Mouse (Mus musculus) spleen, adult 12 weeks (tissue): ENCODE data around the gene Dcxr.
"Not testable (repeated sequence)": the region's sequence is repeated elsewhere in the genome, so short reads cannot be mapped to it uniquely, and the experiment has no call there.

ENCODE experiments used
- DNase-seq: peaks from one replicate; pipeline ENCODE4 v3.0.0; 2022; ENCODE audit warnings: low spot score

The Dcxr gene

GRCm38 (mm10) chr11:120727169-120727527 lies at the start of gene Dcxr:
Dcxr (minus strand) TSS chr11:120727281.
- peak; percentile 54 for DNase-seq

- peak; percentile 79 for DNase-seq
Observed at GRCm38 (mm10) chr11:120775774-120776469, 48.8 kb upstream of the Dcxr start.

- no peak for DNase-seq
Observed at GRCm38 (mm10) chr11:120773463-120774190, 46.5 kb upstream of the Dcxr start.

GRCm38 (mm10) chr11:120772749-120773148 lies 45.7 kb upstream of the Dcxr start:
- DNase-seq: no peak

DNA sequence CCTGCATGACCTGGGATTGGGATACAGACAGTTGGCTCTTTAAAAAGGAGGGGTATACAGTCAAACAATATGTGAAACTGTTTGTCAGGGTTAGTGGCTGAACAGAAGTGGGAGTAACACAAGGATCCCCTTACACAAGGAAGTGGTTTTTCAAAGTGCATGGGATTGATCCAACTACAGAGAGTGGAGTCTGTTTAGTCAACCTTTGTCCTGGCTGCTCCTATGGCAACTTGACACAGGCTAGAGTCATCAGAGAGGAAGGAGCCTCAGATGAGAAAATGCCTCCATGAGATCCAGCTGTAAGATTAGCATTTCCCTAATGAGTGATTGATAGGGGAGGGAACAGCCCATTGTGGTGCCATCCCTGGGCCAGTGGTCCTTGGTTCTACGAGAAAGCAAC lies 41.1 kb upstream of the Dcxr start:
- no peak for DNase-seq

DNA sequence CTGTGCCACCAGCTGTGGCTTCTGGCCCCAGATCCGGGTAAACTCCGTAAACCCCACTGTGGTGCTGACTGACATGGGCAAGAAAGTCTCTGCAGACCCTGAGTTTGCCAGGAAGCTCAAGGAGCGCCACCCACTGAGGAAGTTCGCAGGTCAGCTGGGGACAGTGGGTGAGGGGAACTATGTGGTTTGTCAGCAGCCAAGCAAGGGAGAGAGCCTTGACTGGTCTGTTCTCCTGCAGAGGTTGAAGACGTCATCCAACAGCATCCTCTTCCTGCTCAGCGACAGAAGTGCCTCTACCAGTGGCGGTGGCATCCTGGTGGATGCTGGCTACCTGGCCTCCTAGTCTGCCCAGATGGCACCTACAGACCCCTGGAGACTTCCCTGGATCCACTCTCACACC lies 39.9 kb upstream of the Dcxr start:
- DNase-seq: not testable (repeated sequence)

DNA sequence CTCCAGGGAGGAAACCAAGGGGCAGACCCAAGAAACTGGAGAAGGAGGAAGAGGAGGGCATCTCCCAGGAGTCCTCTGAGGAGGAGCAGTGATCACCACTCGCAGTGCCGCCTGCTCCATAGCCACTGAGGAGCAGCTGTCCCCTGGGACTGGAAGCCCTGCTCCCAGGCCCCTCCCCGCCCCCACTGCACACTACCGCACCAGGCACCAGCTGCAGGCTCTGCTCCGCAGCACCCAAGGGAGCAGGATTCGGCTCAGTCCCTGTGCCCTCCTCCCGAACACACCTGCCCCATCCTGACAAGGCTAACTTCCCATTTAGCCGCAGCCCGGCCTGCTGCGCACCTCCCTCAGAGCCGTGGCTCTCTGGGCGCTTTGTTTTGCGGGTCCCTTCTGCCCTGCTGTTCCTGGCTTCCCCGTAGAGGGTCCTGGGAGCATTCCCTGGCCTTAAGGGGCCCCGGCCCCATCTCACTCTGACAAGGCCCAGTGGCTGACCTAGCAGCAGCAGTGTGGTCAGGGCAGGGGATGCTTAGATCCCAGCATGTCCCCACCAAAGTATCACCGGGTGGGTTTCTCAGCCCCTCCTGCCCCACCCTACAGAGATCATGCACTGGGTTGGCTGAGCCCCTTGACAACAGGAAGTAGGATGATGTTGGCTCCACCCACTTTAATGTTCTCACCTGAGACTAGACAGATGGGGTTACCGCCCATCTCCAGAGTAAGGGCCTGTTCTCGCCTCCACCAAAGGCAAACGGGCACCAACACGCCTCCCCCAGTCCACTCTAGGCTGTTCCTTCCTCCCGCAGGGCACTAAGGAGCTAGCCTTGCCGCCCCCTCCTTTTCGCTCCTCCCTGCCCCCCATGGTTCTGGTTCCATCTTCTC lies 36.3 kb upstream of the Dcxr start:
- DNase-seq: not testable (repeated sequence)

- DNase-seq: not testable (repeated sequence)
Observed at GRCm38 (mm10) chr11:120762672-120763041, 35.6 kb upstream of the Dcxr start, which contains the start of gene Hmga1b. Hmga1b (plus strand) TSS chr11:120762794.

GRCm38 (mm10) chr11:120761811-120762671 lies 35.0 kb upstream of the Dcxr start:
- no peak for DNase-seq

GRCm38 (mm10) chr11:120760236-120760635 lies 33.2 kb upstream of the Dcxr start:
- no peak for DNase-seq

DNA sequence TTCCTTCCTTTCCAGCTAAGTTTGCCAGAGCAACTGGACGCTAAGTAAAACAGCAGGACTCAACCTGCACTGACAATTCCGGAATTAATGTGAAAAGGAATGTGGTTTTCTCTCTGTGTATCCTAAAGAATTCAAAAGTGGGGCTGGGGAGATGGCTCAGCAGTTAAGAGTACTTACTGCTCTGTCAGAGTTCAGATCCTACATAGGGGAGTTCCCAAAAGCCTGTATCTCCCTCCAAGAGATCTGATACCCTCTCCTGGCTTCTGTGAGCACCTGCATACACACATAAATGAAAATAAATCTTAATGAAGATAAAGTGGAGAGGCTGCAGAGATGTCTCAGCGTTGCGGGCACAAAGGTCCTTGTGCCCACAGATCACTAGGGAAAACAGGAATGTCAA lies 24.5 kb upstream of the Dcxr start:
- DNase-seq: no peak

- DNase-seq: peak; percentile 11
Observed at GRCm38 (mm10) chr11:120749430-120749829, 22.3 kb upstream of the Dcxr start.

DNA sequence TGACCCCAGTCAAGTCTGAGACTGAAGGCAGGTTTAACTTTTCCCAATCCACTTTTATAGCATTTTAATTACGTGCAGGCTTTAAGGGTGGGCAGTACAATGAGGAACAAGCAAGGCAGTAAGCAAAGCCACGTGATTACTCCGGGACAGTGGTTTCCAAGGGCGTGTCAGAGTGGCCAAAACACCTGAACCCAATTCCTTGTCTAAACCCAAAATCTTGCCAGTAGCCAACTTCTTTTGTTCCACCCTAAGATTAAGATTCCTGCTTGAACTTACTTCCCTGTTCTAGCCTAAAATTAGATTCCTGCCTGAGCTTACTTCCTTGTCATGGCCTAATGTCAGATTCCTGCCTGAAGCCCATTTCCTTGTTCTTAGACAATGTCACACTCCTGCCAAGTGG lies 20.9 kb upstream of the Dcxr start:
- DNase-seq: no peak

DNA sequence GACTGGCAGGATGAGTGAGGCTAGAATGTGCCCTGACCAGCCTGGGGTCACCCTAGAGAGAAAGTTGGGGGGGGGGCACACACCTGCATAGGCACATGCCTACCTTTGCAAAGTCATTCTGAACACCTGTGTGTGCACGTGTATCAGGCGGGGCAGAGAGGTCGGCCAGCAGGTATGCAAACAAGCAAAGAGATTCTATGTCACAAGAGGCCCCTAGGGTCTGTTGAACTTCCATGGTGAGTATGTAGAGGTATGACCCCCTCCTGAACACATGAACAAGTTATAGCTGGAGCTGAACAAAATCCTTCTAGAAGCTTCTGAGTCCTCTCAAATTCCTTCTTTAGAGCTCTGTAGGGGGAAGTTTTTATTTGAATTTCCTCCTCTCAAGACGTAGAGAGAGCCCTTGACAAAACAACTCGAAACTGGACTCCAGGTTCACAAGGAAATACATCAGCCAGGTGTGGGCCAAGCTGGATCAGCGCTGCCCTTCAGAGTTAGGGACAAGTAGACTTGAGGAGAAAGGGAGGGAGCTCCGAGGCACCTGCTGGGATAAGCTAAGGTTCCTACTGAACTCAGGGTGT lies 17.1 kb upstream of the Dcxr start:
- no peak for DNase-seq

DNA sequence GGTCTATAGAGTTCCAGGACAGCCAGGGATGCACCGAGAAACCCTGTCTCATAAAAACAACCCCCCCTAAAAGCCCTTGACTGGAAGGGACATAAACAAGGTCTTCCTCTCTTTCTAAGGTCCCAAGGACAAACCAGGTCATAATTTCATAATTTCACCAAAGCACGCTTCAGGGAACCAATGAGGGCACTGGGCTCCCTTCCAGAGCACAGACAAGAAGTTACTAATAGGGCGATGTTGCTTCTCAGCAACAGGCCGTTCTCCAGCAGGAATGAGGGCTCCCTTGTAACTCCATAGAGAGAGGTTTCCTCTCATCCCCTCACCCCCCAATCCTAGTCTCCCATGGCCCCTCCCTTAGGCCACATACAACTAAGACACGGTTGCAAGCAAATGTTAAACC lies 13.9 kb upstream of the Dcxr start:
- no peak for DNase-seq

DNA sequence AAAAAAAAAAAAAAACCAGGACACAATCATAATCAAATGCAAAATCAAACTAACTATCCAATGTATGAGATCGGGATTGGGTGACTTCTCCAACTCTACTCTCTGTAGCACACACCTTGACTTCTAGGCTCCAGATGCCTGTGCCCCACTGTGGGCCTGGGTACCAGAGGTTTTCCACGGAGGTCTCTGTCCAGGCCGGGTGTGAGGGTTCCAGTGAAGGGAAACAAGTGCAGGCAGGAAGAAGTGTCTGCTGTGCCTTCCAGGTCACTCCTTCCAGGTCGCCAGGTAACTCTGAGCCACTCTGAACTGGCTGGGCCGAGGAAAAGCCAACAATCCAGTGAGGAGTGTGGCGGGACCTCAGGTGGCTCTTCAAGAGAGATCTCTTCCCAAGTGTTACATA lies 9.3 kb upstream of the Dcxr start:
- no peak for DNase-seq

GRCm38 (mm10) chr11:120733521-120733920 lies 6.4 kb upstream of the Dcxr start:
- no peak for DNase-seq

DNA sequence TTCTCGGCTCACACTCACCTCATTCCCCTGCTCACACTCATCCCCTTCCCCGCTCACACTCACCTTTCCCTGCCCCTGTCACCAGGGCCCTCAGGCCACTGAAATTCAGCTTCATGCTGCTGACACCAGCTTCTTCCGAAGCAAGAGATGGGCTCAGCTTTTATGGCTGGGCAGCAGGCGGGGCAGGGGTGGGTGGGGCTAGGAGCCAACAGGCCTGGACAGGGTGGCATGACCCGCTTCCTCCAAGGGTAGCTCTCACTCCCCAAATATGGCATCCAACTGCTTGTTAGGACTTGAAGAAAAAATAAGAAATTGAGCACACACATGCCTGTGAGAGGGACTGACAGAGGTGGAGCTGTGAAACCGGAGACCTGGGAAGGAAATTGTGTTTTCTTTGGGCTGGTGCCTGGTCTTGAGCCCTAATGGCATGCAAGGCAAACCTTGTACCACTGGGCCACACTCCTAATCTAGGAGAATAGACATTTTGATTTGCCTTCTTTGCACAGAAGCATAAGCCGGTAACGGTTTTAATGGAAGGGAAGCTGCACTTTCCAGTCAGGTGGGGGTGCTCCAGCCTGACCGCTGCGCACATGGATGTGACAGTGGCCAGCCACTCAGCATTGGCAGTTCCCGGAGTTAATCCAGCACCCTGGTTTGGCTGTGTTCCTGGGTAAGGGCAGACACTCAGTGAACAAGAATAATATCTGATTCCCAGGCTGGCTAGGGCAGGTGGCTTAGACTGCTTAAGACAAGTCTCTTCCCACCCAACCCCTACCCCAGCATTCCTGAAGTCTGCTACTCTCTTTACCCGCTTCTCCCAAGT lies 5.0 kb upstream of the Dcxr start, which contains the start of gene Cbr2:
Cbr2 (minus strand) TSS at position 257 of the 823 bp plus-strand sequence.
- no peak for DNase-seq

DNA sequence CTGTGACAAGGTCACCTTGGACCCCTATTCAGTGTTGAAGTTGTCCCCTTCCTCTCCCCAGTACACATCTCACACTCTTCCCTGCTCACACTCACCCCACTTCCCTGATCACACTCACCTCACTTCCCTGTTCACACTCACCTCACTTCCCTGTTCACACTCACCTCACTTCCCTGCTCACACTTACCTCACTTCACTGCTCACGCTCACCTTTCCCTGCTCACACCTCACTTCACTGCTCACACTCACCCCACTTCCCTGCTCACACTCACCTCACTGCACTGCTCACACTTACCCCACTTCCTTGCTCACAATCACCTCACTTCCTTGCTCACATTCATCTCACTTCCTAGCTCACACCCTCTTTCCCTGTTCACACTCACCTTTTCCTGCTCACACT lies 4.3 kb upstream of the Dcxr start:
- DNase-seq: no peak

- DNase-seq: no peak
Observed at GRCm38 (mm10) chr11:120730331-120730870, 3.3 kb upstream of the Dcxr start.
